Mouse (Mus musculus) embryonic facial prominence, embryonic 11.5 days (tissue): Measurements from ENCODE around the gene Spg11. TPM values are rescaled to one million over a fixed set of nuclear protein-coding genes. Genes with fewer than 3 reads are reported as not detected.

Source experiments
- ATAC-seq: fragments of 200-750 bp; cut with Nextera tagmentation; replicated peaks from 2 replicates; pipeline ENCODE4 v1.8.0; 2017; ENCODE audit warnings: low read depth; ENCODE audit not compliant: insufficient number of reproducible peaks, low FRiP score, low TSS enrichment
- DNase-seq: peaks from one replicate; pipeline ENCODE4 v3.0.0-alpha.2; 2015; ENCODE audit warnings: low spot score
- H3K27ac ChIP-seq: fragments of 300-500 bp; sonication (generic); replicated peaks from 2 replicates; pipeline ENCODE4 v1.5.1; 2014; ENCODE audit warnings: mild to moderate bottlenecking, low read depth, low read length, control low read depth
- H3K27me3 ChIP-seq: fragments of 300-500 bp; sonication (generic); 2 replicates; pipeline ENCODE4 v1.6.1; 2014; ENCODE audit warnings: mild to moderate bottlenecking, low read length, moderate library complexity, mixed read lengths; ENCODE audit not compliant: control insufficient read depth, insufficient read depth
- H3K36me3 ChIP-seq: fragments of 300-500 bp; sonication (generic); replicated peaks from 2 replicates; pipeline ENCODE4 v1.6.1; 2014; ENCODE audit warnings: low read depth, mild to moderate bottlenecking, low read length, moderate library complexity, mixed read lengths; ENCODE audit not compliant: control insufficient read depth, insufficient read depth
- H3K4me1 ChIP-seq: fragments of 300-500 bp; sonication (generic); 2 replicates; pipeline ENCODE4 v1.6.1; 2014; ENCODE audit warnings: low read length, mixed read lengths; ENCODE audit not compliant: control insufficient read depth, insufficient read depth
- H3K4me2 ChIP-seq: fragments of 300-500 bp; sonication (generic); 2 replicates; pipeline ENCODE4 v1.6.1; 2014; ENCODE audit warnings: low read depth, mild to moderate bottlenecking, control low read depth, low read length, moderate library complexity
- H3K4me3 ChIP-seq: fragments of 300-500 bp; sonication (generic); 2 replicates; pipeline ENCODE4 v1.5.1; 2014; ENCODE audit warnings: low read depth, low read length, control low read depth
- H3K9ac ChIP-seq: fragments of 300-500 bp; sonication (generic); replicated peaks from 2 replicates; pipeline ENCODE4 v1.6.1; 2014; ENCODE audit warnings: mild to moderate bottlenecking, control low read depth, low read length
- H3K9me3 ChIP-seq: fragments of 300-500 bp; sonication (generic); replicated peaks from 2 replicates; pipeline ENCODE4 v1.6.1; 2016; ENCODE audit warnings: mild to moderate bottlenecking, low read length, inconsistent platforms, mixed read lengths; ENCODE audit not compliant: control insufficient read depth
- whole genome bisulfite sequencing: fragments of 180-500 bp; shearing (Covaris S2); extraction: QIAGEN DNeasy Blood & Tissue Kit; methylation state at CpG from one replicate; pipeline ENCODE4 v1.1.7; 2014; 5-methylcytosine and 5-hydroxymethylcytosine counted together
- polyA plus RNA-seq: library from polyadenylated mRNA; unstranded; fragments of >200 nt; fragmentation: Nextera tagmentation; extraction: Ambion mirVana; gene quantifications from 2 replicates; pipeline ENCODE4 v1.2.1, GENCODE M21; 2014

The Spg11 gene
- polyA plus RNA-seq, result 10.7 and 10.9 TPM in 2 replicates

- Histone ChIP-seq H3K36me3 (no peaks in the 10 kb centered on the region), H3K27me3 (no peaks in the 10 kb centered on the region), H3K4me2 (peak within 1 kb of the TSS; percentile 52), H3K27ac (peak within 1 kb of the TSS; percentile 96), H3K4me1 (no peaks in the 10 kb centered on the region), H3K4me3 (peak within 1 kb of the TSS; percentile 73), H3K9me3 (no peaks in the 10 kb centered on the region), H3K9ac (peak within 1 kb of the TSS; percentile 93)
- ATAC-seq (peak; percentile 99), DNase-seq (peak; percentile 98)
- WGBS, result under 1% methylated on average over 47 of the region's 47 CpGs
Observed at GRCm38 (mm10) chr2:122117961-122118958, at the start of gene Spg11. Gene Spg11, minus strand, starts transcription at chr2:122118386.

GRCm38 (mm10) chr2:122164293-122164692 lies 46.1 kb upstream of the Spg11 start:
- Histone ChIP-seq H3K27me3 (no peaks in the 10 kb centered on the region), H3K4me1 (no peaks in the 10 kb centered on the region), H3K4me3 (no peak overlapping the region), H3K27ac (no peak overlapping the region), H3K9me3 (no peaks in the 10 kb centered on the region), H3K4me2 (no peak overlapping the region), H3K9ac (no peak overlapping the region), H3K36me3 (no peaks in the 10 kb centered on the region)
- ATAC-seq (no peak), DNase-seq (no peak)
- 84% methylated on average over 11 of the region's 11 CpGs for WGBS

- Histone ChIP-seq H3K9ac (no peak overlapping the region), H3K4me2 (no peak overlapping the region), H3K4me3 (no peak overlapping the region), H3K27me3 (no peaks in the 10 kb centered on the region), H3K9me3 (no peaks in the 10 kb centered on the region), H3K36me3 (no peaks in the 10 kb centered on the region), H3K4me1 (no peaks in the 10 kb centered on the region), H3K27ac (no peak overlapping the region)
- ATAC-seq (no peak), DNase-seq (no peak)
- 71% methylated on average over 13 of the region's 13 CpGs for WGBS
Observed at GRCm38 (mm10) chr2:122163430-122164195, 45.4 kb upstream of the Spg11 start.

- no peak for ATAC-seq
- H3K4me3 ChIP-seq, result no peak overlapping the region
- 81% methylated on average over 2 of the region's 2 CpGs for WGBS
Observed at GRCm38 (mm10) chr2:122162529-122162928, 44.3 kb upstream of the Spg11 start.

GRCm38 (mm10) chr2:122161542-122161941 lies 43.4 kb upstream of the Spg11 start:
- no peak overlapping the region for H3K4me3 ChIP-seq
- ATAC-seq, result no peak
- H3K4me2 ChIP-seq, result no peak overlapping the region
- no peaks in the 10 kb centered on the region for H3K4me1 ChIP-seq
- H3K36me3 ChIP-seq, result no peaks in the 10 kb centered on the region
- H3K27ac ChIP-seq, result no peak overlapping the region
- H3K27me3 ChIP-seq, result no peaks in the 10 kb centered on the region
- DNase-seq, result no peak
- no peak overlapping the region for H3K9ac ChIP-seq
- WGBS, result 49% methylated on average over 4 of the region's 4 CpGs
- H3K9me3 ChIP-seq, result no peaks in the 10 kb centered on the region

More at GRCm38 (mm10) chr2:122162529-122162928, 44.3 kb upstream of the Spg11 start:
- H3K9ac ChIP-seq, result no peak overlapping the region
- H3K9me3 ChIP-seq, result no peaks in the 10 kb centered on the region
- DNase-seq, result no peak
- H3K4me1 ChIP-seq, result no peaks in the 10 kb centered on the region
- no peaks in the 10 kb centered on the region for H3K36me3 ChIP-seq
- no peak overlapping the region for H3K4me2 ChIP-seq
- H3K27me3 ChIP-seq, result no peaks in the 10 kb centered on the region
- no peak overlapping the region for H3K27ac ChIP-seq

GRCm38 (mm10) chr2:122160680-122161079 lies 42.5 kb upstream of the Spg11 start, which contains the start of gene Trim69:
Gene Trim69, plus strand, starts transcription at chr2:122160700.
- no peak within 1 kb of the TSS for H3K4me2 ChIP-seq
- WGBS, result 33% methylated on average over 2 of the region's 2 CpGs
- ATAC-seq, result 0 out of 2 replicates have a peak, but pooled peaks have one; percentile 48

GRCm38 (mm10) chr2:122159667-122160066 lies 41.5 kb upstream of the Spg11 start:
- H3K4me1 ChIP-seq, result no peaks in the 10 kb centered on the region
- whole genome bisulfite sequencing, result 84% methylated on average over 6 of the region's 6 CpGs
- H3K4me2 ChIP-seq, result no peak overlapping the region
- H3K27ac ChIP-seq, result no peak overlapping the region
- no peak overlapping the region for H3K4me3 ChIP-seq
- no peak for ATAC-seq
- no peaks in the 10 kb centered on the region for H3K36me3 ChIP-seq
- no peaks in the 10 kb centered on the region for H3K9me3 ChIP-seq
- H3K9ac ChIP-seq, result no peak overlapping the region
- H3K27me3 ChIP-seq, result no peaks in the 10 kb centered on the region
- DNase-seq, result no peak

More at GRCm38 (mm10) chr2:122160680-122161079, 42.5 kb upstream of the Spg11 start, which contains the start of gene Trim69:
- Histone ChIP-seq H3K27me3 (no peaks in the 10 kb centered on the region), H3K27ac (no peak within 1 kb of the TSS), H3K4me3 (no peak within 1 kb of the TSS), H3K9me3 (no peaks in the 10 kb centered on the region), H3K4me1 (no peaks in the 10 kb centered on the region), H3K9ac (no peak within 1 kb of the TSS), H3K36me3 (no peaks in the 10 kb centered on the region)
- peak; percentile 86 for DNase-seq
